Mouse (Mus musculus) spleen, adult 2 months (tissue): ENCODE results near the gene Dlx6.

ENCODE experiments used
- CTCF ChIP-seq: fragments of 200-500 bp; IDR thresholded peaks from 2 replicates; pipeline ENCODE4 v1.5.1; 2011; ENCODE audit warnings: mild to moderate bottlenecking, inconsistent platforms; ENCODE audit not compliant: insufficient read depth, insufficient read length, insufficient replicate concordance; ENCODE audit errors: extremely low read depth
- POLR2A ChIP-seq: fragments of 200-500 bp; IDR thresholded peaks from 2 replicates; pipeline ENCODE4 v1.6.1; 2011; ENCODE audit warnings: low read depth, low read length, inconsistent platforms

- TF ChIP-seq POLR2A = no peak
- no peak for TF ChIP-seq CTCF
These were observed 9.0 kb upstream of the Dlx6 start for GRCm38 (mm10) chr6:6854176-6854575.
